Mouse (Mus musculus) bone marrow, adult 2 months (tissue): ENCODE measurements around the gene Agpat1.

Experiments used
- CTCF ChIP-seq: fragments of 200-500 bp; IDR thresholded peaks from 2 replicates; pipeline ENCODE4 v1.5.1; 2011; ENCODE audit warnings: low read length, control low read depth; ENCODE audit not compliant: control insufficient read depth, insufficient read depth
- POLR2A ChIP-seq: fragments of 200-500 bp; IDR thresholded peaks from 2 replicates; pipeline ENCODE4 v1.6.1; 2011; ENCODE audit warnings: low read depth, mild to moderate bottlenecking, control low read depth, low read length, borderline replicate concordance; ENCODE audit not compliant: control insufficient read depth

- no peak for TF ChIP-seq CTCF
- 0 out of 2 replicates have a peak, but pooled peaks have one; percentile 8 for TF ChIP-seq POLR2A
These were observed 13.7 kb upstream of the Agpat1 start for GRCm38 (mm10) chr17:34590154-34590987.
